Mouse (Mus musculus) gastrocnemius, postnatal 4 days (tissue): ENCODE measurements around the gene Pdrg1. TPM values are rescaled to one million over a fixed set of nuclear protein-coding genes. Genes with fewer than 3 reads are reported as not detected.

ENCODE experiments used
- DNase-seq, 2 experiments: peaks; one replicate each; pipeline ENCODE4 v3.0.0; 2021 to 2022; ENCODE audit warnings: low spot score in 2 of 2, mixed read lengths in 2 of 2
- total RNA-seq, 2 experiments: library from RNA; stranded (reverse); gene quantifications; 2 replicates each; pipeline ENCODE4 v1.2.3; 2021

Gene Pdrg1
- total RNA-seq, 2 experiments from 2014 or later = 55.6 to 64.3 TPM

DNA sequence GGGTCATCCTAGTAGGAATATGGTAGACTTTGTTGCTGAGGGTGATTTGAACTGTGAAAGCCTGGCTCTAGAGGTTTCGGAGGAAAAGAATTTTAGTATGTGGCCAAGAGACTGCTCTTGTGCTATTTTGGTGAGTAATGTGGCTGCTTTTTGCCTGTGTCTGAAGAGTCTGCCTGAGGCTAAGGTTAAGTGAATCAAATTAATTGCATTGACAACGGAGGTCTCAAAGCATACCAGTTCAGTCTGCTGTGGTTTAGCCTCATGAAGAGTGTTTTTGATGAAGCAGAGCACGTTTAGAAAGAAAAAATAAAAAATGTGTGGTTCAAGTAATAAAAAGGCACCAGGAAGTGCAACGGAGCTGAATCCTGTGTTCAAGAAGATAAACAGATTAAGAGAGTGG is 49.7 kb downstream of the Pdrg1 start:
- no peak for DNase-seq

DNA sequence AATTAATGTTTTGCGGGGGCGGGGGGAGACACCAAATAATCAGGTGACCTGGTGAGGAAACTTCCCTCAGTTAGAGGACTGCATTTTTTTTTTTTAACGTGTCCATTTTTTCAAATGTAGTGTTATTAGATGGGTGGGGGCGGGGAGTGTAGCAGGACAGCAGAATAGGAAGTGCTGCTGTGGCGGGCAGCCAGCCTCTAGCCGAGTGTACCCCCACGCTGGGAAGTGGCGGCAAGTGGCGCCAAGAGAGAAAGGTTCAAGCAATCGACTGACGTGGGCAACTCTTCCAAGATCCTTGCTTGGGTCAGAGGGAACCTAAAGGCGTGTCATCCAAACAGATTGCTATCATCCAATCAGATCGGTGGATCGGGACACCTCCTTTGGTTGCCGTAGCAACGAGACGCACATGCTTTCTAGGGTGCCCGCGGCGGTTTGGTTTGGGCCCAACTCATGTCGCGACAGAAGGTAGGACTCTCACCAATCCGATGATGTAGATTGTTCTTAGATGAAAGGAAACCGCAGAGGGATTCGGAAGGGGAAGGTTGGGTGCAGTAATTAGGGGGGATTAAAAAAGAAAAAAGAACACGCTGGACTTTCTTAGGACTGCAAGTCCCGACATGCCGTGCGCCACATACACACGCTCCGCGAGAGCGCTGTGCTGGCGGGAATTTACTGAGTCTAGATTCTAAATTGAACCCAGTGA is 53.0 kb downstream of the Pdrg1 start, which contains the start of gene Ttll9:
TSS of gene Ttll9 (plus strand) at position 395 of the 703 bp plus-strand sequence.
- peak in 1 of 2 experiments; percentile 67 for DNase-seq

Other genes starting within 250 kb of the Pdrg1 start
- gene Bcl2l1, start 183.7 kb downstream of the Pdrg1 start, total RNA-seq = 10 to 100 TPM; 24.5 to 29.2 TPM
- gene Tpx2, start 167.5 kb downstream of the Pdrg1 start, total RNA-seq = 10 to 100 TPM; 22.2 to 24.0 TPM
- 100 to 1,000 TPM in 1 of 2 experiments, 10 to 100 TPM in 1; 95.7 to 138 TPM for gene Mylk2, start 104.1 kb downstream of the Pdrg1 start, total RNA-seq
- 1 to 10 TPM; 5.4 to 7.3 TPM for gene Foxs1, start 82.2 kb downstream of the Pdrg1 start, total RNA-seq
- gene Dusp15, start 63.7 kb downstream of the Pdrg1 start, total RNA-seq = 1 to 10 TPM; 3.6 to 3.8 TPM
- gene Ttll9, start 52.9 kb downstream of the Pdrg1 start, total RNA-seq = not detected
- 1 to 10 TPM; 1.1 to 1.2 TPM for gene Xkr7, start 16.4 kb upstream of the Pdrg1 start, total RNA-seq
- gene Ccm2l, start 50.5 kb upstream of the Pdrg1 start, total RNA-seq = 10 to 100 TPM in 1 of 2 experiments, 1 to 10 TPM in 1; 9.6 to 10.3 TPM
- 1 to 10 TPM; 3.1 to 3.4 TPM for gene Hck, start 93.0 kb upstream of the Pdrg1 start, total RNA-seq
- 10 to 100 TPM; 79.4 to 83.5 TPM for gene Tm9sf4, start 145.9 kb upstream of the Pdrg1 start, total RNA-seq
- gene Tspyl3, start 210.0 kb upstream of the Pdrg1 start, total RNA-seq = 1 to 10 TPM; 3.8 to 4.0 TPM
- 10 to 100 TPM; 13.4 to 13.6 TPM for gene Plagl2, start 226.0 kb upstream of the Pdrg1 start, total RNA-seq
- gene Pofut1, start 226.1 kb upstream of the Pdrg1 start, total RNA-seq = 10 to 100 TPM; 45.3 to 46.9 TPM